Mouse (Mus musculus) T-helper 2 cell (primary cell): ENCODE results near the gene Hadha.

ENCODE experiments used
- in situ Hi-C: fragments of 300-600 bp; cut with MboI, MseI; formaldehyde crosslinking; loops from one replicate; pipeline ENCODE4 v1.15.1; 2025; ENCODE audit warnings: high pct_unique_total_duplicates

The Hadha gene

DNA sequence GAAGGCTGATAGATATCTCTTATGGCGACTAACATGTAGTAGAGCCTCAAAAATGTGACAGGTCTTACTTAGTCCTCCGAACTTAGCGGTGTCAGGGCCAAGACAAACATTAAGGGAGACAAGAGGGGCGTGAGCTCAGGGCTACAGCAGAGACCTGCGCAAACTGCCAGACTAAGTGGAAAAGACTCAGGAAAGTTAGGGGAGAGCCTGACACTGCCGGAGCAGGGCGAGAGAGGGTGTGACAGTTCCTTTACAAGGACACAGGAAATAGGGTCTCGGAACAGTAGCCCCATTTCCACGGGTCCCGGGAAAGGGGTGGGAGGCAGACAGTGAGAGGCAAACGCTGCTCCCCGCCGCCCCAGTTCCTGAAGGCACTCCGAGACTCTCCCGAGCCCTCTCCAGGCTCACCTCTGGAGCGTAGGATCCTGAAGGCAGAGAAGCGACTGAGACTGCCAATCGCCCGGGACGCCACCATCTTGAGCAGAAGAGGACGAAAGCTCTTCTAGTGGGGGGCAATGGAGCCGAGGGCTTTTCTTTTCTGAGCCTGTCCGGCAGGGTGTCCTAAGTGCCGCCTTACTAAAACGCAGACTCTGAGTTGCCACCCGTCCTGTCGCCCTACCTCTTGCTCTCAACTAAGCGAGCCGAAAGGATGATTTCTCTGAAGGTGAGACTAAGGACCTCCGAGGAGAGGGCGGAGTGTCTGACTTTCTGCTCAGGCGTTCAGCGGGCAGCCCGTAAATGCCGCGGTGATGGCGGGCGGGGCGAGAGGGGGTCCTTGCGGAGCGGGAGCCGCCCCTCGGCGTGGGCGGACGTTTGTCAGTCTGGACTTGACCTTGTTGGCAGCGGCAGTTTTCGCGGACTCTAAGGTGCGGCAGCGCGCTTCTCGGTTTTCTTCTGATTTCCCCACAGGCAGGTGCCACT lies at the start of gene Hadha, which contains the start of gene Hadhb:
Gene Hadha (minus strand): TSS at position 689 of the 921 bp plus-strand sequence.
Gene Hadhb (plus strand): TSS at position 775 of the 921 bp plus-strand sequence.
- in situ Hi-C loops = loop anchor here (5.0 kb wide), 1 partner anchor 88 kb away; no protein-coding TSS in a partner anchor

DNA sequence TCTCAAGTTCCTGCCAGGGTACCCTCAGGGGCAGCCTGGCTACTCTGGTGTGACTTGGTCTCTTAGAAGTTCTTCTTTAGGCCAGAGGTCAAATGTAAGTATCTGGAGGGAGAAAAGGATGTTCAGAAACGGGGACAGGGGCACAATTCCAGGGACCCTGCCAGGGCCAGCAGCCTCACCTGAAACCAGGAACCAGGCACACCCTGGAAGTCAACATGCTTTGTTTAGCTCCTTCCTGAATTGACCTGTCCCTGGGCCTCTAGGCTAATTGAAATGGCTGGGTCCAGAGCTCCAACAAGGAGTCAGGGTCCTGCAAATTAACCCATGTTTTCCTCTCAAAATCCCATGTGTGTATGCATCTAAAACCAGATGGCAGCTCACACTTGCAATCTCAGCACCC lies 49.5 kb upstream of the Hadha start:
- in situ Hi-C loops = no loop called here

DNA sequence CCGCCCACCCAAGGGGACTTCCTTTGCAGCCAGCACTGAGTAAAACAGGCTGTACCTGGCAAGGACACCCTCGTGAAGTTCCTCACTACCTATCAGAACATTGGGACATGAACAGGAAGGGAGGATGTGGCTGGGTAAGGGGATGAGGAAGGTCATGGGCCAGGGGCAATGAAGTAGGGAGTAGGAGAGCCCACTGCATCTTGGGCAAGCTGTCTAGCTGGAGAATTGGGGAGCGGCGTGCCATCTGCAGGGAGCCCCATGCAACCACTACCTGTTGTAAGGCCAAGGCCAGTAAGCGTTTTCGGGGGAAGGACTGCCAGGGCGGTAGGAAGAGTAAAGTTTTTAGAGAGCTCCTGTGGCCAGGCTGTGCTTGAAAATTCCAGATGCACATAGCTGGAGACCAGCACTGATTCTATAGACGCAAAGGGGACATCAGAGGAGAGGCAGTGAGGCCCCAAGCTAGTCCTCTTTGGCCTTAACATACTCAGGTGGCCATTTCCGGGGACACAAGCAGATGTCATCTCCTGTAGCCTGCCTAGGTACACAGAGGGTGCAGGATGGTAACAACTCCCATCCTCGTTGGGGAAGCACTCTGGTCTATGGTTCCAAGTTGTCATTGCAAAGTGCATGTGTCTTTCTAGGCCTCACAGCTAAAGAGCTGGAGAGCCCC lies 48.4 kb upstream of the Hadha start:
- in situ Hi-C loops = no loop called here

DNA sequence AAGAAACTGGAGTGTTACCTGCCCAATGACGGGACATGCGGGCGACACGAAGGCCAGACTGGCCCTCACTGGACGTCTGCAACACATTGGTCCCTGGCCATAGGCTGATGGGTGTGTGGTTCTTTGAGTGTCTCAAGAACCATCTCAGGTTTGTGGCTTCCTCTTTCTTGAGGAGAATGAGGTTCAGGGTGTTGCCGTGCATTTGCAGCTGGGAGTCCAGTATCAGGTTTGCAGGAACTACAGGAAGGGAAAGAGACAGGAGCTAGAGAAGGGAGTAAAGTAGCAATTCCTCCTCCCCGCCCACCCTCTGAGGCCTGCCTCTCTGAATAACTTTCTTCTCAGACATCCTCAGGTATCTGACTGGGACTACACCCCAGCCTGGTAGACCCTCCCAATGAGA lies 47.3 kb upstream of the Hadha start:
- in situ Hi-C loops = no loop called here

DNA sequence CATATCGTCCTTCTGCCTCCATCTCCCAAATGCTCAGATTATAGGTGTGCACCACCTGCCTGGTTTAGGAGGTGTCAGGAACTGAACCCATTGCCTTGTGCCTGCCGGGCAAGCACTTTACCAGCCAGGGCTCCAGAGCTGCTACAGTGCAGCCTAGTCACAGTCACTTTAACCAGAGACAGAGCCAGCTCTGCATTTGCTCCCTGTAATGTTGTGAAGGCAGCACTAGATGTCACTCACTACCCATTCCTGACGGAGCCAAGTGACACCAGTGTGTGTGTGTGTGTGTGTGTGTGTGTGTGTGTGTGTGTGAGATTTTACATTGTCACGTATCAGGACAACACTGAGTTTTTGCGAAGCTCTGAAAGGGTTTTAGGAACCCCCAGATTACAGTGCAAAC lies 46.6 kb upstream of the Hadha start:
- in situ Hi-C loops = no loop called here

DNA sequence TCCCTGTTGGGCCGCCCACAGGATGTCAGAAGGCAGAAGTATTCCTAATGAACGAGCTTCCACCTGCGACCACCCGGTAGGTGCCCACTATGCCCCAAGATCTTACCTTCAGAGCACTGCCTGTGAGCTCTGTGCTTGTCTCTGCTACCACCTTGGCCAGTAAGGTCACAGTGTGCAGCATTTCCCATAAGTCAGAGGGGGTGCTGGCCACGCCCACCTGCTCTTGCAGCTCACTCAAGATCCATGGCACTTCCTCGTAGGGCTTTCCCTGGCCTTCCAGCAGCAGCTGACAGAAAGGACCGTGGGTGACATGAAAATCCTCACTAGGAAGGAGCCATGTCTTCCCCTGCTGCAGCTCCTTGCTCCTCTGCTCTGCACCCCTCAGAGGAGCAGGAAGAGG lies 43.3 kb upstream of the Hadha start:
- in situ Hi-C loops = loop anchor here (10.0 kb wide), 1 partner anchor 177 kb away; no protein-coding TSS in a partner anchor

GRCm38 (mm10) chr5:30195340-30195739 lies 40.4 kb upstream of the Hadha start:
- in situ Hi-C loops = loop anchor here (10.0 kb wide), 1 partner anchor 179 kb away; no protein-coding TSS in a partner anchor

- in situ Hi-C loops = loop anchor here (10.0 kb wide), 1 partner anchor 182 kb away; no protein-coding TSS in a partner anchor
These were observed 37.5 kb upstream of the Hadha start for GRCm38 (mm10) chr5:30192452-30192851.

GRCm38 (mm10) chr5:30187687-30188485 lies 32.9 kb upstream of the Hadha start:
- in situ Hi-C loops = no loop called here

DNA sequence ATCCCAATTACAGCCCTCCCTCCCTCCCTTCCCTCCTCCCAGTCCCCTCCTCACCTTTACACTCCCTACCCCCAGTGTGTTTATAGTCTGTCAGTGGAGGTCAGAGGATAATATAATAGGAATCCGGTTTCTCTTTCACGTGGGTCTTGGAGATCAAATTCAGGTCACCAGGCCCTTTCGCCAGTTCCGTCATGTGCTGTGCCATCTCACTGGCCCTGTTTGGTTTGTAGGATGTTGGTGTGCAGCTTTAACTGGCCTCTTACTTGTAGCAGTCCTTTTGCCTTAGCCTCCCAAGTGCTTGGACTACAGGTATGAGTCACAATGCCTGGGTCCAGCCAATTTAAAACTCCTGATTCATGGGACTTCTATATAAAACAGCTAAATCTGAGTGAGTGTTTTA lies 20.8 kb upstream of the Hadha start:
- in situ Hi-C loops = no loop called here

DNA sequence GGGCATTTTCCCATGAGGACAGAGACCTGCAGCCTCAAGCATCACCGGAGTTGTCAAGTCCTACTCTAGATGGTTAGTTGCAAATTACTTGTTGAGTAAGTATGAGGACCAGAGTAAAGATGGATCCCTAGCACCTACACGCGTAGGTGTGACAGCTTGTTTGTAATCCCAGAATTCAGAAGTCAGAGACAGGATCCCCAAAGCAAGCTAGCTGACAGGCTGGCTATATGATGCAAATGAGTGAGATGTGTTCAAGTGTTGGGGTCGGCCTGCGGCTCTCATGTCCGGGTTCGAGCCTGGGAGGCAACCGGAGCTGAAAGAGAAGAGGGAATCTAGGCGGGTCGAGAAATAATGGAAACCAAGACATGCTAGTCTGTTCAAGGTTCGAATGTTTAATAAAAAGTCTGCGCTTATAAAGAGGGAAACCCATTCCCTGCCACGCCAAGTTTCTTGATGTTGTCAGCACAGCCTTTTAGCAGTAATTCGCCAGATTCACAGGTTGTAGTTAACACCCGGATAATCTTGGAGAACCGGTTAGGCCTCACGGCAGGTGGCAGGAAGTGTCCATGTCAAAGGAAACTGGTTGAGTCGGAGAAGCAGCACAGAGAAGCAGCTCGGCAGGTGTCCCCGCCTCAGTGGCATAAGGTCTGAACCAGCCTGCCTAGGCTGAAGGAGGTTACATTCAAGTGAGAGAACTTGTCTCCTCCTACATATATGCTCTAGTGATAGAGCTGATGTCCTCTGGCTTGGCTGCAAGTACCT lies 18.1 kb upstream of the Hadha start:
- in situ Hi-C loops = no loop called here

DNA sequence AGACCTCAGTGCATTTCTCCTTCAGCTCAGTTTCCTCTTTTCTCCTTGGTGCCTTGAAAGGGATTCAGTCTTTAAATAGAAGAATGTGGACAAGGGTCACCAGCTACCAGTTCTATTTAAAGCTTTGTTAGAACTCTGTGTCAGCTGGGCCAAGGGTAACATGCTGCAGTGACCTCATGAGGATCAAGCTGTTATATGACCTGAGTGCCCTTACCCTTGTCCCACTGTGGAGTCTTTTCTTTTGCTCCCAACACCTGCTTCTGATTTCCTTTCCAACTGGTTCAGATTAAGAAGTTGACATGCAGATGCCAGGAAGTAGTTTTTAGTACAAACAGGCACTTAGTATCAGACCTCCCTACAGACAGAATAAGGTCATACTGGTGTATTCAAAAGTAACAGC lies 17.2 kb upstream of the Hadha start:
- in situ Hi-C loops = no loop called here

GRCm38 (mm10) chr5:30170303-30170940 lies 15.5 kb upstream of the Hadha start:
- in situ Hi-C loops = no loop called here

DNA sequence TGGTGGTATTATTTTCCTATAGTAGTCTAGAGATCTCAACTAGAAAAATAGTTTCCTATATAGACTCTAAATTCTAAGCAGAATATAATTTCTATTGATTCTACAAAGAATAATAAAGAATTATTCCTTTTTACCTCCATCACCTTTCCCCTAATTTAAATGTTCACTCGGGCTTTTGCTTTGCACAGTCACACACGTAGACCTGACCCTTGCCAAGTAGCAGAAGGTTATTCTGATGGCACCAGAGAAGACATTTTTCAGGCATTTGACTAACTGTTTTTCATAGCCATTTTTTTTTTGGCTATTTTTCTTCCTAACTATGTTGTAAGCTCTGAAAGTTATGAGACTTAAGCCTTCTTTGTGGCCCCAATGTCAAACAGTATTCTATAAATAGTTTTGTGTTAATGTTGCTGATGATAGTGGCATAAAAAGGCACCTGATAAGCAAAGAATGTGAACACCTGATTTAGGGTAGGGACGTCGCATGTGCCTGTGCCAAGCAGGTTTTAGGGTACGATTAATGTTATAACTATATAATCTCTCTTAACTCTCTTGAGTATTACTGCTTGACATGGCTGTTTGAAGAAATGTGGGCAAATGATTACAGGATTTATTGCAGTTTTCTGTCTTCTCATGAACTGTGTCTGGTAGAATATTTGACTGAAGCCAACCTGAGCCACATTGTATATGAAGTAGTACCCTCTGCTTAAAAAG lies 10.4 kb upstream of the Hadha start:
- in situ Hi-C loops = no loop called here

DNA sequence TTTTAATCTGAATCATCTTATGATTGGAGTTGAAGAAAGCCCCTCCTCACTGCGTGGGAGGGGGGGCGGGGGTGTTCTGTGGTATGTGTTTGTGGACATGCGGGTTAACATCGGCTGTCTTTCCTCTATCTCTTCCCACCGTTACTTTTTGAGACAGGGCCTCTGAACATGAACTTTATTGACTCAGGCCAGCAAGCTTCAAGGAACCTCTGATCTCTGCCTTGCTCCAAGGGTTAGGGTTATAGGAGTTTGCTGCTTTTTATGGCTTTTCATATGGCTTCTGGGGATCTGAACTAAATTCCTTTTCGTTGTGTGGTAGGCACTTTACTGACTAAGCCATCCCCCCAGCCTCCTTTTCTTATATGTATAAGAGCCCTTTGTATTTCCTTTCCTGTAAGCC lies 7.4 kb upstream of the Hadha start:
- in situ Hi-C loops = no loop called here

GRCm38 (mm10) chr5:30161836-30162235 lies 6.9 kb upstream of the Hadha start:
- in situ Hi-C loops = no loop called here

DNA sequence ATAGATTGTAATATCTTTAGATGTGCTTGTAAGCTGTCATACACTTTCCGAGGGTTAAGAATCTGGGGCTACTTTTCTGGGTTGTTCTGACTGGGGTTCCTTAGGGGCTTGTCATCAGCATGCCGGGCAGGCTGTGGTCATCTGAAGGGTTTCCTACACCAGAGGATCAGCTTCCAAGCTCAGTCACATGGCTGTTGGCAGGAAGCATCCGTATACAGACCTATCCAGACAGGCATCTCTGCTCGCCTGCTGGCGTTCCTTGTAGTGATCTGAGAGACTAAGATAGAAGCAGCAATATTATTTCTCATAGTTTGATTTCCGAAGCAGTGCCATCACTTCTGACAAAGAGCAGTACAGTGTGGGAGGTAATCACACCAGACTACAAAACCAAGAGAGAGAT lies 4.6 kb upstream of the Hadha start:
- in situ Hi-C loops = no loop called here

GRCm38 (mm10) chr5:30155821-30156629 lies 1.1 kb upstream of the Hadha start:
- in situ Hi-C loops = no loop called here

DNA sequence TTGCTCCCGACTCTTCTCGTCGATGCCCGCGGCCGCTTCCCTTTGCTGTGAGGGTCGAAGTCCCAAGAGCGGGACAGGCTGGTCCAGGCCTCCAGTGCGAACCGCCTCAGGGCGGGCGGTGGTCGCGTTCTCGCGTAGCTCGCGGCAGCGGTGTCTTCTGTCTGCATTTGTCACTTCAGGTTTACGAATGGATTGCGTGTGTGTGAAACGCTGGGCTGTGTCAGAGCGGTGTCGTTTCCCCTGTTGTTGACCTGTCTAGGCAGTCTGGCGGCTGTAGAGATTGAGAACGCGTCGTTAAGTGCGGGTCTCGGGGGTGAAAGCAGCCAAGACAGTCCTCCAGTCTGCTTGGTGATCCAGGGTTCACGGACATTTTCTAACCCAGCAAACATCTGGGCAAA lies 432 bp upstream of the Hadha start:
- in situ Hi-C loops = no loop called here
